Mouse (Mus musculus): ENCODE results near the gene Gm49373. TPM values are rescaled to one million over a fixed set of nuclear protein-coding genes. Genes with fewer than 3 reads are reported as not detected.

Gene Gm49373
- total and polyA plus RNA-seq, 3 experiments, result 0.33 to 0.98 (median 0.61) TPM

GRCm38 (mm10) chr9:21107607-21108237 is 34.8 kb upstream of the Gm49373 start:
- H3K36me3 ChIP-seq (replicated peaks), result peaks cover 86% of the 10 kb centered on the region
- no peak overlapping the region for H3K4me3 ChIP-seq (ENCODE audit: low read depth, low read length)
- ATAC-seq (ENCODE audit: extremely low read depth, insufficient number of reproducible peaks, low FRiP score, poor library complexity, severe bottlenecking) (no peak), DNase-seq (ENCODE audit: low spot score) (no peak)
- H3K27me3 ChIP-seq (ENCODE audit: insufficient read depth, low read length), result no peaks in the 10 kb centered on the region
- peaks cover 14% of the 10 kb centered on the region for H3K4me1 ChIP-seq (ENCODE audit: insufficient read depth, low read depth, low read length)
- TF ChIP-seq GATA1 (IDR thresholded peaks at IDR 0.05; ENCODE audit: borderline replicate concordance, low read length), result no peak
- no peak for TF ChIP-seq POLR2AphosphoS5 (IDR thresholded peaks at IDR 0.05; ENCODE audit: insufficient replicate concordance, low read depth, low read length)
- no peak for TF ChIP-seq GATA2 (IDR thresholded peaks at IDR 0.05; ENCODE audit: borderline replicate concordance, low read depth, low read length)
- TF ChIP-seq CTCF (IDR thresholded peaks at IDR 0.05; ENCODE audit: low read depth, low read length), result no peak
- no peak for TF ChIP-seq TAL1 (conservative IDR thresholded peaks at IDR 0.05; ENCODE audit: low read depth, low read length)
- no peaks in the 10 kb centered on the region for H3K9me3 ChIP-seq (replicated peaks)

- Histone ChIP-seq H3K36me3 (replicated peaks) (peaks cover 93% of the 10 kb centered on the region), H3K9me3 (replicated peaks) (no peaks in the 10 kb centered on the region), H3K27me3 (ENCODE audit: insufficient read depth, low read length) (no peaks in the 10 kb centered on the region), H3K4me3 (ENCODE audit: low read depth, low read length) (no peak overlapping the region), H3K4me1 (ENCODE audit: insufficient read depth, low read depth, low read length) (peaks cover 14% of the 10 kb centered on the region)
- DNase-seq (ENCODE audit: low spot score) (no peak), ATAC-seq (ENCODE audit: extremely low read depth, insufficient number of reproducible peaks, low FRiP score, poor library complexity, severe bottlenecking) (no peak)
- TF ChIP-seq GATA2 (IDR thresholded peaks at IDR 0.05; ENCODE audit: borderline replicate concordance, low read depth, low read length), result no peak
- no peak for TF ChIP-seq CTCF (IDR thresholded peaks at IDR 0.05; ENCODE audit: low read depth, low read length)
- TF ChIP-seq TAL1 (conservative IDR thresholded peaks at IDR 0.05; ENCODE audit: low read depth, low read length), result no peak
- no peak for TF ChIP-seq POLR2AphosphoS5 (IDR thresholded peaks at IDR 0.05; ENCODE audit: insufficient replicate concordance, low read depth, low read length)
- TF ChIP-seq GATA1 (IDR thresholded peaks at IDR 0.05; ENCODE audit: borderline replicate concordance, low read length), result no peak
These were observed 33.1 kb upstream of the Gm49373 start for GRCm38 (mm10) chr9:21105760-21106564.

GRCm38 (mm10) chr9:21104814-21105213 is 31.9 kb upstream of the Gm49373 start:
- peaks cover 93% of the 10 kb centered on the region for H3K36me3 ChIP-seq (replicated peaks)
- no peaks in the 10 kb centered on the region for H3K9me3 ChIP-seq (replicated peaks)
- H3K27me3 ChIP-seq (ENCODE audit: insufficient read depth, low read length), result no peaks in the 10 kb centered on the region
- peaks cover 14% of the 10 kb centered on the region for H3K4me1 ChIP-seq (ENCODE audit: insufficient read depth, low read depth, low read length)
- no peak for ATAC-seq (ENCODE audit: extremely low read depth, insufficient number of reproducible peaks, low FRiP score, poor library complexity, severe bottlenecking)
- TF ChIP-seq CTCF (IDR thresholded peaks at IDR 0.05; ENCODE audit: low read depth, low read length) (no peak), GATA2 (IDR thresholded peaks at IDR 0.05; ENCODE audit: borderline replicate concordance, low read depth, low read length) (no peak)
- H3K4me3 ChIP-seq (ENCODE audit: low read depth, low read length), result no peak overlapping the region
- no peak for DNase-seq (ENCODE audit: low spot score)

GRCm38 (mm10) chr9:21102076-21102475 is 29.2 kb upstream of the Gm49373 start:
- ATAC-seq (ENCODE audit: extremely low read depth, insufficient number of reproducible peaks, low FRiP score, poor library complexity, severe bottlenecking), result no peak
- H3K4me1 ChIP-seq (ENCODE audit: insufficient read depth, low read depth, low read length), result peaks cover 15% of the 10 kb centered on the region

GRCm38 (mm10) chr9:21100447-21101161 is 27.7 kb upstream of the Gm49373 start:
- no peaks in the 10 kb centered on the region for H3K9me3 ChIP-seq (replicated peaks)
- ATAC-seq (ENCODE audit: extremely low read depth, insufficient number of reproducible peaks, low FRiP score, poor library complexity, severe bottlenecking), result no peak
- no peak for TF ChIP-seq TAL1 (conservative IDR thresholded peaks at IDR 0.05; ENCODE audit: low read depth, low read length)
- peaks cover 87% of the 10 kb centered on the region for H3K36me3 ChIP-seq (replicated peaks)
- H3K4me1 ChIP-seq (ENCODE audit: insufficient read depth, low read depth, low read length), result peaks cover 11% of the 10 kb centered on the region
- H3K27me3 ChIP-seq (ENCODE audit: insufficient read depth, low read length), result no peaks in the 10 kb centered on the region
- no peak for DNase-seq (ENCODE audit: low spot score)
- H3K4me3 ChIP-seq (ENCODE audit: low read depth, low read length), result no peak overlapping the region

More at GRCm38 (mm10) chr9:21102076-21102475, 29.2 kb upstream of the Gm49373 start:
- peaks cover 86% of the 10 kb centered on the region for H3K36me3 ChIP-seq (replicated peaks)
- no peaks in the 10 kb centered on the region for H3K27me3 ChIP-seq (ENCODE audit: insufficient read depth, low read length)
- DNase-seq (ENCODE audit: low spot score), result no peak
- H3K4me3 ChIP-seq (ENCODE audit: low read depth, low read length), result no peak overlapping the region
- TF ChIP-seq GATA2 (IDR thresholded peaks at IDR 0.05; ENCODE audit: borderline replicate concordance, low read depth, low read length) (no peak), TAL1 (conservative IDR thresholded peaks at IDR 0.05; ENCODE audit: low read depth, low read length) (no peak), CTCF (IDR thresholded peaks at IDR 0.05; ENCODE audit: low read depth, low read length) (no peak), POLR2AphosphoS5 (IDR thresholded peaks at IDR 0.05; ENCODE audit: insufficient replicate concordance, low read depth, low read length) (no peak)
- no peaks in the 10 kb centered on the region for H3K9me3 ChIP-seq (replicated peaks)

- TF ChIP-seq GATA1 (IDR thresholded peaks at IDR 0.05; ENCODE audit: borderline replicate concordance, low read length) (no peak), TAL1 (conservative IDR thresholded peaks at IDR 0.05; ENCODE audit: low read depth, low read length) (no peak), GATA2 (IDR thresholded peaks at IDR 0.05; ENCODE audit: borderline replicate concordance, low read depth, low read length) (no peak), POLR2AphosphoS5 (IDR thresholded peaks at IDR 0.05; ENCODE audit: insufficient replicate concordance, low read depth, low read length) (no peak), CTCF (IDR thresholded peaks at IDR 0.05; ENCODE audit: low read depth, low read length) (no peak)
- ATAC-seq (ENCODE audit: extremely low read depth, insufficient number of reproducible peaks, low FRiP score, poor library complexity, severe bottlenecking) (no peak), DNase-seq (ENCODE audit: low spot score) (no peak)
- Histone ChIP-seq H3K36me3 (replicated peaks) (peaks cover 86% of the 10 kb centered on the region), H3K9me3 (replicated peaks) (no peaks in the 10 kb centered on the region), H3K27me3 (ENCODE audit: insufficient read depth, low read length) (no peaks in the 10 kb centered on the region), H3K4me3 (ENCODE audit: low read depth, low read length) (no peak overlapping the region), H3K4me1 (ENCODE audit: insufficient read depth, low read depth, low read length) (peaks cover 13% of the 10 kb centered on the region)
These were observed 24.9 kb upstream of the Gm49373 start for GRCm38 (mm10) chr9:21097793-21098192.

Measured in G1E (cell line).